Comparison of ENCODE assay signal across 36 mouse cellular contexts in the genomic region with DNA sequence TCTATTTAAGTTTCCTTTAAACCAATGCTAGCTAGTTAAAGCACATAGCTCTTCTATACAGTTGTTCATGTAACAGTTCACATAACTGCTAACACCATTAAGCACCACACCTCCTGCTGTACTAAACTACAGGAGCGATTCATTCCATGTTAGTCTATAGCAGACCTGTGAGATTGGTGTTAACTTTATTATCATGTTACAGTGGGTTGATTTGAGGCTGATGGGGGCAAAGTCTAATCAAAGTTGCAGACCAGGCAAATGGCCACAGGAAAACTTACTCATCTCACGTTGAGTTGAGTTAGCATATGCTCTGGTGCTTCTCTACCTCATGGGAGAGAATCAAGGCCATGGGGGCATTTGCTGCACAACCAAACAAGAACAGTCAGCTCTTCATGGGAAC. TPM values are rescaled to one million over a fixed set of nuclear protein-coding genes. Genes with fewer than 3 reads are reported as not detected.
"Had no signal": no experiment of that assay in that cellular context is flagged by ENCODE, and none has a peak within 500 bp of the region (broad histone marks: within the 10 kb centered on the region; RNA-seq: fewer than 3 reads in every experiment).

No protein-coding gene starts in this region.

- H3K4me3 ChIP-seq: heart, embryonic 10.5 days; heart, embryonic 12.5 days; heart, embryonic 13.5 days; heart, embryonic 15.5 days; hindbrain, embryonic 10.5 days; hindbrain, embryonic 12.5 days; hindbrain, embryonic 13.5 days; hindbrain, embryonic 15.5 days; kidney, embryonic 15.5 days; layer of hippocampus, adult 2 months had no signal

- DNase-seq: heart, postnatal 10 days; heart, postnatal 14 days; heart, postnatal 36 days; heart, postnatal 4 days; kidney, adult 11 months; kidney, adult 18-20 months; kidney, adult 2 months; kidney, adult 8-10 months; kidney, adult 9 months; kidney, postnatal 10 days; kidney, postnatal 14 days; kidney, postnatal 25 days; kidney, postnatal 36 days; kidney, postnatal 4 days; layer of hippocampus, adult 9-11 months; layer of hippocampus, postnatal 36 days had no signal

- H3K9me3 ChIP-seq: heart, embryonic 10.5 days; heart, embryonic 12.5 days; heart, embryonic 13.5 days; heart, embryonic 15.5 days; hindbrain, embryonic 10.5 days; hindbrain, embryonic 12.5 days; hindbrain, embryonic 13.5 days; hindbrain, embryonic 15.5 days; kidney, embryonic 15.5 days had no signal

- H3K4me1 ChIP-seq: heart, embryonic 12.5 days; heart, embryonic 15.5 days; hindbrain, embryonic 12.5 days; hindbrain, embryonic 13.5 days; hindbrain, embryonic 15.5 days had no signal

- H3K36me3 ChIP-seq: heart, embryonic 10.5 days; heart, embryonic 12.5 days; heart, embryonic 13.5 days; heart, embryonic 15.5 days; hindbrain, embryonic 10.5 days; hindbrain, embryonic 12.5 days; hindbrain, embryonic 13.5 days; hindbrain, embryonic 15.5 days; kidney, embryonic 15.5 days had no signal

- H3K9ac ChIP-seq: heart, embryonic 12.5 days; heart, embryonic 13.5 days; heart, embryonic 15.5 days; hindbrain, embryonic 12.5 days; hindbrain, embryonic 13.5 days; hindbrain, embryonic 14.5 days; hindbrain, embryonic 15.5 days; kidney, embryonic 15.5 days had no signal

- ATAC-seq: hindbrain, embryonic 16.5 days; hindbrain, postnatal 0 days; inflammation-experienced regulatory T-cells, adult 6 months; intestine, embryonic 16.5 days had no signal

- H3K27me3 ChIP-seq: heart, embryonic 12.5 days; heart, embryonic 13.5 days; hindbrain, embryonic 12.5 days; hindbrain, embryonic 15.5 days; kidney, embryonic 15.5 days had no signal

- H3K27ac ChIP-seq: heart, embryonic 10.5 days; heart, embryonic 13.5 days; heart, embryonic 15.5 days; hindbrain, embryonic 10.5 days; hindbrain, embryonic 12.5 days; hindbrain, embryonic 13.5 days; hindbrain, embryonic 14.5 days; hindbrain, embryonic 15.5 days; hindbrain, postnatal 0 days; kidney, embryonic 15.5 days; kidney, postnatal 0 days; layer of hippocampus, adult 2 months had no signal

- H3K4me2 ChIP-seq: heart, embryonic 11.5 days; heart, embryonic 12.5 days; heart, embryonic 13.5 days; heart, embryonic 15.5 days; hindbrain, embryonic 12.5 days; hindbrain, embryonic 13.5 days; hindbrain, embryonic 14.5 days; hindbrain, embryonic 15.5 days; kidney, embryonic 15.5 days had no signal

RNA-seq across cellular contexts. Expression of a gene that starts 2.6 kb away (rescaled TPM):
- polyA plus RNA-seq: heart, postnatal 0 days; hindbrain, embryonic 13.5 days; hindbrain, embryonic 16.5 days; kidney, adult 2 months; kidney, embryonic 15.5 days; kidney, embryonic 16.5 days; large intestine, adult 2 months had no signal
